In the genomic region with DNA sequence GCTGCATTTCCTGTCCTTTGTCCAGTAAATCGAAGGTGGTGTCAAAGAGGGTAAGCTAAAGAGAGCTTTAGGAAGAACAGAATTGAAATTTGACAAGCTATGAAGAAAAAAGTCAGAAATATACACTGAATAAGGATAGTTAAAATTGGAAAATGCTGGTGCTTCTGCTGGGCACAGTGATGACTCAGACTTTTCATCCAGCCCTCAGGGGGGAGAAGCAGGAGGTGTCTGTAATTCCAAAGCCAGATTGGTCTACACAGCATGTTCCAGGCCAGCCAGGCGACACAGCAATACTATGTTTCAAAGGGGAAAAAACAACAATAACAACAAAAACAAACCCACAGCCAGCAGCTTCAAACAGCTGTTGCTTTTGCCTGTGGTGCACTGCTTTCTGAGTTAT, we compare ENCODE assay signal across 25 mouse cellular contexts.
"Had no signal": no experiment of that assay in that cellular context is flagged by ENCODE, and none has a peak within 500 bp of the region (broad histone marks: within the 10 kb centered on the region; RNA-seq: fewer than 3 reads in every experiment).

No protein-coding gene starts in this region.

- ATAC-seq: hindbrain, embryonic 16.5 days; inflammation-experienced regulatory T-cells, adult 6 months; intestine, embryonic 15.5 days; intestine, postnatal 0 days had no signal

- H3K27ac ChIP-seq: gastrocnemius, adult 2 months; heart, adult 2 months; heart, embryonic 13.5 days; heart, embryonic 15.5 days; hindbrain, embryonic 10.5 days; hindbrain, embryonic 12.5 days; hindbrain, embryonic 14.5 days; intestine, embryonic 15.5 days; layer of hippocampus, adult 2 months; limb, embryonic 10.5 days; limb, embryonic 12.5 days; liver, embryonic 13.5 days had no signal

- DNase-seq: gastrocnemius, adult 2 months; gastrocnemius, postnatal 10 days; gastrocnemius, postnatal 25 days; heart, adult 2 months; heart, postnatal 14 days; heart, postnatal 4 days; kidney, adult 18-20 months; kidney, adult 8-10 months; kidney, postnatal 10 days; kidney, postnatal 25 days; kidney, postnatal 4 days; liver; liver, embryonic 13.5 days had no signal

- H3K4me3 ChIP-seq: gastrocnemius, adult 2 months; heart, adult 2 months; heart, embryonic 13.5 days; heart, embryonic 15.5 days; hindbrain, embryonic 10.5 days; hindbrain, embryonic 12.5 days; intestine, embryonic 15.5 days; layer of hippocampus, adult 2 months; limb, embryonic 10.5 days; limb, embryonic 12.5 days; liver, embryonic 13.5 days had no signal
